Mouse (Mus musculus) C2C12 (cell line): Measurements from ENCODE around the gene Samd15.

Experiments used
- CEBPB ChIP-seq: IDR thresholded peaks from one replicate; pipeline ENCODE4 v1.6.1; 2011; ENCODE audit warnings: low read depth, mild to moderate bottlenecking, control low read depth, moderate library complexity
- CTCF ChIP-seq: IDR thresholded peaks from one replicate; pipeline ENCODE4 v1.5.1; 2011; ENCODE audit not compliant: control insufficient read depth, insufficient read depth, insufficient read length
- FOSL1 ChIP-seq: IDR thresholded peaks from one replicate; pipeline ENCODE4 v1.8.0; 2011; ENCODE audit warnings: mild to moderate bottlenecking, low read length; ENCODE audit not compliant: poor library complexity, insufficient read depth, severe bottlenecking
- MYOD1 ChIP-seq: IDR thresholded peaks from one replicate; pipeline ENCODE4 v1.6.1; 2011; ENCODE audit warnings: low read depth; ENCODE audit not compliant: control insufficient read depth, insufficient read length

DNA sequence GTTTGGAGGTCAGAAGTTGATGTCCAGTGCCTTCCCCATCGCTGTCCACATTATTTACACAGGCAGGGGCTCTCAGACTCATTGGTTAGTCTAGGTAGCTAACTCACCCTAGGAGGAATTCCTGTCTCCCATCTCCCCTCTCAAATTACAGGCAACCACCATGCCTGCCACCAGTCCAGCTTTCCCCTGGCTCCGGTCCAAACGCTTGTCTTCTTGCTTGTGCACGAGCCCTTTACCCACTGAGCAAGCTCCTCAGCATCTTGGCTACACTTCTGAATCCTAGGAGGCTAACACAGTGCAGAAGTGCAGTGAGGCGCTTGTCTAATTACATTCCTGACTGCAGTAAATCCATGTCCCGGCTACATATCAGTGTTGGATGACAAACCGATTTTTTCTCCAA lies 19.8 kb downstream of the Samd15 start:
- TF ChIP-seq CTCF = no peak
- no peak for TF ChIP-seq CEBPB
- no peak for TF ChIP-seq FOSL1
- no peak for TF ChIP-seq MYOD1
